Mouse (Mus musculus) limb, embryonic 12.5 days (tissue): ENCODE results near the gene Zfhx3. TPM values are rescaled to one million over a fixed set of nuclear protein-coding genes. Genes with fewer than 3 reads are reported as not detected.

Experiments used
- ATAC-seq: fragments of 200-750 bp; cut with Nextera tagmentation; 2 replicates; pipeline ENCODE4 v1.8.0; 2017; ENCODE audit warnings: low read depth, moderate TSS enrichment; ENCODE audit not compliant: insufficient number of reproducible peaks, insufficient read depth, low FRiP score, low TSS enrichment
- H3K27ac ChIP-seq: fragments of 300-500 bp; sonication (generic); 2 replicates; pipeline ENCODE4 v1.5.1; 2016; ENCODE audit warnings: mild to moderate bottlenecking, moderate library complexity
- H3K27me3 ChIP-seq: fragments of 300-500 bp; sonication (generic); 2 replicates; pipeline ENCODE4 v1.6.1; 2016; ENCODE audit warnings: mild to moderate bottlenecking, moderate library complexity
- H3K36me3 ChIP-seq: fragments of 300-500 bp; sonication (generic); 2 replicates; pipeline ENCODE4 v1.6.1; 2016; ENCODE audit warnings: mild to moderate bottlenecking, moderate library complexity
- H3K4me1 ChIP-seq: fragments of 300-500 bp; sonication (generic); replicated peaks from 2 replicates; pipeline ENCODE4 v1.6.1; 2016
- H3K4me2 ChIP-seq: fragments of 300-500 bp; sonication (generic); 2 replicates; pipeline ENCODE4 v1.6.1; 2016; ENCODE audit warnings: mild to moderate bottlenecking, moderate library complexity
- H3K4me3 ChIP-seq: fragments of 300-500 bp; sonication (generic); replicated peaks from 2 replicates; pipeline ENCODE4 v1.5.1; 2016; ENCODE audit warnings: mild to moderate bottlenecking
- H3K9ac ChIP-seq: fragments of 300-500 bp; sonication (generic); replicated peaks from 2 replicates; pipeline ENCODE4 v1.6.1; 2016; ENCODE audit warnings: mild to moderate bottlenecking, moderate library complexity
- H3K9me3 ChIP-seq: fragments of 300-500 bp; sonication (generic); 2 replicates; pipeline ENCODE4 v1.6.1; 2016; ENCODE audit warnings: mild to moderate bottlenecking, moderate library complexity
- WGBS: fragments of 180-500 bp; shearing (Covaris S2); methylation state at CpG from one replicate; pipeline ENCODE4 v1.1.7; 2016; 5-methylcytosine and 5-hydroxymethylcytosine counted together
- polyA plus RNA-seq: library from polyadenylated mRNA; unstranded; fragments of >200 nt; fragmentation: Nextera tagmentation; extraction: Ambion mirVana; gene quantifications from 2 replicates; pipeline ENCODE4 v1.2.1, GENCODE M21; 2016

Gene Zfhx3
- polyA plus RNA-seq, 1 experiment from 2014 or later: 53.0 TPM

GRCm38 (mm10) chr8:108625571-108626120 lies 683.2 kb downstream of the Zfhx3 start:
- H3K9me3 ChIP-seq: no peaks in the 10 kb centered on the region
- WGBS: 78% methylated on average over 9 of the region's 9 CpGs
- no peak overlapping the region for H3K9ac ChIP-seq
- no peaks in the 10 kb centered on the region for H3K36me3 ChIP-seq
- H3K4me2 ChIP-seq: no peak overlapping the region
- no peak overlapping the region for H3K4me3 ChIP-seq
- no peaks in the 10 kb centered on the region; the same call in 1 of the 2 replicates for H3K27me3 ChIP-seq
- H3K27ac ChIP-seq: no peak overlapping the region
- H3K4me1 ChIP-seq: peaks cover 23% of the 10 kb centered on the region
- ATAC-seq: no peak

DNA sequence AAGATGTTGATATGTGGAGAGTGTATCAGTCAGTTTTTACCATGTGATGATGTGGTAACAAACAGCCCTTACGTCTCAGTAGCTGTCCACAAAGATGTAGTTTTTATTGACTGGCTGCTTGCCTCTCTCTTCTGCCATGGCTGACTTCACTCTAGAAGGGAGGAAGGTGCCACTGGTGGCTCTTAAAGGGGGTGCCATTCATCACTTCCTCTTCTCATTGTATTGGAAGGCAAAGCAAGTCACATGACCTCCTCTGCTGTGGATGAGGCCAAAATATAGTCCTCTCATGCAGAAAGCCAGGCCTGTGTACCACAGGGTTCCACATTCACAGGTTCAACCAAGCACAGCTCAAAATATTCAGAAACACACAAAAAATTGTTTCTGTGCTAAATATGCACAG lies 688.6 kb downstream of the Zfhx3 start:
- Histone ChIP-seq H3K4me2 (no peak overlapping the region), H3K4me3 (no peak overlapping the region), H3K36me3 (no peaks in the 10 kb centered on the region), H3K27me3 (no peaks in the 10 kb centered on the region), H3K9me3 (no peaks in the 10 kb centered on the region), H3K27ac (no peak overlapping the region), H3K4me1 (peaks cover 6% of the 10 kb centered on the region; the same call in 1 of the 2 replicates), H3K9ac (no peak overlapping the region)
- WGBS: 90% methylated on average over 1 of the region's 1 CpGs
- ATAC-seq: no peak

- peaks cover 4% of the 10 kb centered on the region; the same call in 1 of the 2 replicates for H3K4me1 ChIP-seq
- H3K9me3 ChIP-seq: no peaks in the 10 kb centered on the region
- H3K4me2 ChIP-seq: no peak overlapping the region
- 0 out of 2 replicates have a peak overlapping the region, but pooled peaks have one; percentile 7 for H3K27ac ChIP-seq
- H3K4me3 ChIP-seq: no peak overlapping the region
- ATAC-seq: no peak
- no peaks in the 10 kb centered on the region for H3K36me3 ChIP-seq
- H3K27me3 ChIP-seq: no peaks in the 10 kb centered on the region
- 41% methylated on average over 3 of the region's 3 CpGs for WGBS
- H3K9ac ChIP-seq: no peak overlapping the region
Measured at GRCm38 (mm10) chr8:108634282-108634681, 691.8 kb downstream of the Zfhx3 start.

GRCm38 (mm10) chr8:108637887-108638286 lies 695.4 kb downstream of the Zfhx3 start:
- Histone ChIP-seq H3K36me3 (no peaks in the 10 kb centered on the region), H3K27ac (no peak overlapping the region), H3K9ac (no peak overlapping the region), H3K4me3 (no peak overlapping the region), H3K4me1 (no peaks in the 10 kb centered on the region; the same call in 1 of the 2 replicates), H3K9me3 (no peaks in the 10 kb centered on the region), H3K27me3 (no peaks in the 10 kb centered on the region), H3K4me2 (no peak overlapping the region)
- WGBS: 92% methylated on average over 2 of the region's 2 CpGs
- ATAC-seq: no peak

DNA sequence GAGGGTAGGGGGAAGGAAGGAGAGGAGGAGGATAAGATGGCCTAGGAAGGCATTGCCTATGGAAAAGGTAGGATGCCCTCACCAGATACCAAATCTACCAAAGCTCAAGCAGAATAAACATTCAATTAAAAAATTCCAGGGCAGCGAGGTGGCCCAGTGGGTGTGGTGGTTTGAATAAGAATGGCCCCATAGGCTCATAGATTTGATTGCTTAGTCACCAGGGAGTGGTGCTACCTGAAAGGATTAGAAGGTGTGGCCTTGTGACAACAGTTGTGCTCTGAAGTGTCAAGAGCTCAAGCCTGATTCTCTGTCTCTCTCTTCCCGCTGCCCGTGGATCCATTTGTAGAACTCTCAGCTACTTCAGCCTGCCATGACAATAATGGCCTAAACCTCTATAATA lies 703.2 kb downstream of the Zfhx3 start:
- no peak overlapping the region for H3K9ac ChIP-seq
- peaks cover 8% of the 10 kb centered on the region; the same call in 1 of the 2 replicates for H3K4me1 ChIP-seq
- WGBS: 73% methylated on average over 3 of the region's 3 CpGs
- H3K9me3 ChIP-seq: no peaks in the 10 kb centered on the region
- no peak overlapping the region for H3K27ac ChIP-seq
- no peaks in the 10 kb centered on the region for H3K27me3 ChIP-seq
- H3K4me3 ChIP-seq: no peak overlapping the region
- ATAC-seq: no peak
- H3K4me2 ChIP-seq: no peak overlapping the region
- no peaks in the 10 kb centered on the region for H3K36me3 ChIP-seq

DNA sequence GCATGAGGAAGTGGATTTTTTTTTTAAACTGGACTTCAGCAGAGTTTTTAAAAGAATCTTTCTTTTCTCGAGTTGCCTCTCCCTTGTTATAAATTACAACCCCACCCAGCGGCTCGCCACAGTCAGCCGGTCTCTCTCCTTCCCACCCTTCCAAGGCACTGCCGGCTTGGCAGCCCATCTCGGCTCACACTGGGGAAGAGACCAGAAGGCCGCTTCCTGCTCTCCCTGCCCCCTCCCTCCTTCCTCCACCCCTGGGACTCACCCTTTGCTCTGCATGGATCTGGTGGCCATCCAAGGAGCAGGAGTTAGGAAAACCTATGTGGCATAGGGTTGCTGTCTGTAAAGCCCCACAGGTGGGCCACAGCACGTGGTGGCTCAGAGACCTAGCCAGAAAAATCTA lies 705.1 kb downstream of the Zfhx3 start:
- no peak for ATAC-seq

DNA sequence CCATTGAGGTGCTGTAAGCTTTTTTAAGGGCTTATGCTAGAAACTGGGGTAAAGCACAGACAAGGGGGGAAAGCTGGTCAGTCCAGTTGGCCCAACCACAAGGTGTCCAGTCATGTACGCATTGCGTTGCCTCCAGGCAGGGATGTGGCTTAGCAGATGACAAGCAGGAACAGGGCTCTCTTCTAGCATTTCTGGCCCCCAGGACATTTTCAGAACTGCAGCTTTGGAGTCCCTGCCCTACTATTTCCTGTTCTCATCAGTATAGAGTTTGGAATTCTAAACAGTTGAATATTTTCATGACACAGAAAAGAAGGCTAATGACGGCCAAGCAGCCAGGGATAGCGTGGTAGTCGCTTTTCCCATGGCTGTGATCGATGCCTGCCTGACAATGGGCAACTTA lies 706.5 kb downstream of the Zfhx3 start:
- Histone ChIP-seq H3K27ac (no peak overlapping the region), H3K4me1 (peaks cover 8% of the 10 kb centered on the region; the same call in 1 of the 2 replicates), H3K27me3 (no peaks in the 10 kb centered on the region), H3K9me3 (no peaks in the 10 kb centered on the region), H3K9ac (no peak overlapping the region), H3K4me3 (no peak overlapping the region), H3K36me3 (no peaks in the 10 kb centered on the region), H3K4me2 (no peak overlapping the region)
- whole genome bisulfite sequencing: 89% methylated on average over 6 of the region's 6 CpGs
- ATAC-seq: no peak

More for the DNA sequence above, 705.1 kb downstream of the Zfhx3 start:
- 30% methylated on average over 8 of the region's 8 CpGs for WGBS
- no peak overlapping the region for H3K4me2 ChIP-seq
- H3K27me3 ChIP-seq: no peaks in the 10 kb centered on the region
- H3K9ac ChIP-seq: no peak overlapping the region
- H3K27ac ChIP-seq: no peak overlapping the region
- H3K9me3 ChIP-seq: no peaks in the 10 kb centered on the region
- H3K4me1 ChIP-seq: peaks cover 8% of the 10 kb centered on the region; the same call in 1 of the 2 replicates
- H3K4me3 ChIP-seq: no peak overlapping the region
- H3K36me3 ChIP-seq: no peaks in the 10 kb centered on the region

GRCm38 (mm10) chr8:108650837-108651236 lies 708.4 kb downstream of the Zfhx3 start:
- Histone ChIP-seq H3K9me3 (no peaks in the 10 kb centered on the region), H3K36me3 (no peaks in the 10 kb centered on the region), H3K9ac (no peak overlapping the region), H3K27ac (no peak overlapping the region), H3K4me1 (peaks cover 11% of the 10 kb centered on the region; the same call in 1 of the 2 replicates), H3K4me3 (no peak overlapping the region), H3K27me3 (no peaks in the 10 kb centered on the region), H3K4me2 (no peak overlapping the region)
- 91% methylated on average over 8 of the region's 8 CpGs for WGBS
- ATAC-seq: no peak

DNA sequence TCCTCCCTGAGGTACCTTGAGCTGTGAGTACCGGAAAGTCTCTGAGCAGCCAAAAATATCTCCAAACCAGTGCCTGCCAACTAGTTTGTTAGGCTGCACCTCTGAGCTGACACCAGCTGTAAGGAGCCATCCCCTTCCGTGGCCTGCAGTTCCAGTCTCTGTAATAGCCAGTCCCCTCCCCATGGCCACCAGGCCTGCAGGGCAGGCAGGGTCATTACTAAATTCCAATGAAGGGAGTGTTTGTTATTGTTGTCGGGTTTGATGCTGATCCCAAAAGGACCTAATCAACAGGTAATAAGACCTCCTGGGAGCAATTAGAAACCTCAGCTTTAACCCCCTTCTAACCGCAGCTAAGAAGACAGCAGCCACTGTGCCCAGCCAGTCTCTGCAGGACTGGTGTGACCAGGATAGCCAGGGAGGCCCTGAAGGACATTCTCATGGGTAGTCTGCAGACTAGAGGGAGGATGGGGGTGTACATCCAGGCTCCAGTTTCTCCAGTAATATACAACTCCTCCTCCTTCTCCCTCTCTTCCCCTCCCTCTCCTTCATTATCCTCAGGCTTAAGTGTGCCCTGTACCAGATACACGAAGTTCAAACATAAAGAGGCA lies 719.1 kb downstream of the Zfhx3 start:
- Histone ChIP-seq H3K4me2 (no peak overlapping the region), H3K4me3 (no peak overlapping the region), H3K36me3 (no peaks in the 10 kb centered on the region), H3K9me3 (no peaks in the 10 kb centered on the region), H3K4me1 (peaks cover 29% of the 10 kb centered on the region), H3K27me3 (no peaks in the 10 kb centered on the region), H3K9ac (no peak overlapping the region), H3K27ac (peak overlapping the region; percentile 64; the same call in 1 of the 2 replicates)
- WGBS: 12% methylated on average over 5 of the region's 5 CpGs
- ATAC-seq: 0 out of 2 replicates have a peak, but pooled peaks have one; percentile 52

GRCm38 (mm10) chr8:108662766-108663165 lies 720.3 kb downstream of the Zfhx3 start:
- H3K36me3 ChIP-seq: no peaks in the 10 kb centered on the region
- no peak overlapping the region for H3K9ac ChIP-seq
- peaks cover 25% of the 10 kb centered on the region for H3K4me1 ChIP-seq
- H3K4me2 ChIP-seq: no peak overlapping the region
- no peak overlapping the region for H3K27ac ChIP-seq
- no peak overlapping the region for H3K4me3 ChIP-seq
- no peaks in the 10 kb centered on the region for H3K27me3 ChIP-seq
- H3K9me3 ChIP-seq: no peaks in the 10 kb centered on the region
- 52% methylated on average over 3 of the region's 3 CpGs for WGBS
- ATAC-seq: no peak

DNA sequence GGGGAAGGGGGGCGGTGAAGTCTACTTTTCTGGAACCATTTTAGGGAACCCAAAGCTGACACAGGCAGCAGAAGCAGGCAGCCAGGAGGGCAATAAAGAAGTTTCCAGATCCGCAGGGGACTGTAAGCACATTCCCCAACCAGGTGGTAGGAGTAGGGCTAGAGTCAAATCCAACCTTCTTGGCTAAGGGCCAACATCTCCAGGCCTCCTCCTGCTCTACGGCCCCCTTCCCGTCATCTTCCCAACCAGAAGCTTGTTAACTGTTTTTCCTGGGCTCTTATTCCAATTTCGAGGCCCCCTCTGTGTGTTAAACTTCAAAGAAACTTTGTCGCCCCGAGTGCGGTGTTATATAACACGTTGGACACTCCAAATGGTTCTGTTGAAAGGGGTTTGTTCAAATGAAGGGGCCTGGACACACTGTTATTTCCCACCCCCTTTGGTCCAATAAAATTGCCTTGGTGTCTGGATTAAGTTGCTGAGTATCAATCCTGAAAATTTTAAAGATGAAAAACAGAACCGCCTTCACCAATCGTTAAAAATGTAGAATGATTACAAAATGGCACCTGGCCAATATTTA lies 729.6 kb downstream of the Zfhx3 start:
- H3K27me3 ChIP-seq: peaks cover 14% of the 10 kb centered on the region
- peaks cover 37% of the 10 kb centered on the region for H3K4me1 ChIP-seq
- H3K4me2 ChIP-seq: no peak overlapping the region
- H3K27ac ChIP-seq: peak overlapping the region; percentile 68; the same call in 1 of the 2 replicates
- WGBS: 26% methylated on average over 11 of the region's 11 CpGs
- peak; percentile 89 for ATAC-seq
- no peaks in the 10 kb centered on the region for H3K9me3 ChIP-seq
- no peak overlapping the region for H3K4me3 ChIP-seq
- H3K9ac ChIP-seq: no peak overlapping the region
- no peaks in the 10 kb centered on the region for H3K36me3 ChIP-seq
